Comparison of ENCODE assay signal across 10 mouse cellular contexts in the genomic region with DNA sequence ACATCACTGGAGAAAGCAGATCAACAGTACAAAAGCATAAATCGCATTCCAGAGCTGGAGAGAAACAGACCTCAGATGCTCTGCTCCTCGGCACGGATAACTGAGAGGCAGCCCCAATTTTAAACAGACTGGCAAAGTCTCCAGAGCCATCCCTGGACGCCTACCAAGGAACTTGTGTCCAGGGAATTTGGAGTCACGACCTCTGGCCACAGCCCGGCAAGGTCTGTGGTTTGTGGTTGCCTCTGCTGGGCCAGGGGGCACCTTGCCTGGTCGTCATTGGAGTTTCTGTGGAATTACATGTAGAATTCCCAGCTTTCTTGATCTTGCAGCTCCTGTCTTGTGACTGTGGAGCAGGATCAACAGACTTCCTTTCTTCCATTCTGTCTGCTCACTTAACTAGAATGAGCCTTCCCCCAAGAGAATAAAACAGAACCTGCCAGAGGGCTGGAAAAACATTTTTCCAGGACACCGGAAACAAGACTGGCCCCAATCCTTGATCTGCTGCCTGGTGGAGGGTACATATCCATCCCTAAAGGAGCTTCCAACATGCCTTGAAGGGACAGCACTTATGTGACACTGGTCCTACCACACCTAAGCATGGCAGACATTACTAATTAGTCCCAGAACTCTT. TPM values are rescaled to one million over a fixed set of nuclear protein-coding genes. Genes with fewer than 3 reads are reported as not detected.
A peak's percentile ranks its signal among the peaks of the same experiment; 100 is the strongest.
DNase-seq lines count a peak whose midpoint lies in the region; ATAC-seq lines count a peak whose summit lies in the region.
"Had no signal": no experiment of that assay in that cellular context is flagged by ENCODE, and none has a peak within 500 bp of the region (broad histone marks: within the 10 kb centered on the region; RNA-seq: fewer than 3 reads in every experiment).

No protein-coding gene starts in this region.

- no peaks in the 10 kb centered on the region for H3K36me3 ChIP-seq in forebrain, embryonic 13.5 days (ENCODE audit: poor library complexity, severe bottlenecking)
- H3K36me3 ChIP-seq in forebrain, embryonic 11.5 days (ENCODE audit: control insufficient read depth, insufficient read depth, low read length), result no peaks in the 10 kb centered on the region
- H3K36me3 ChIP-seq in limb, embryonic 12.5 days, result no peaks in the 10 kb centered on the region
- H3K36me3 ChIP-seq in limb, embryonic 10.5 days, result no peaks in the 10 kb centered on the region
- no peaks in the 10 kb centered on the region for H3K36me3 ChIP-seq in neural tube, embryonic 15.5 days

- 46% methylated on average over 8 of the region's 8 CpGs for WGBS in forebrain, embryonic 13.5 days
- 45% methylated on average over 8 of the region's 8 CpGs for WGBS in forebrain, embryonic 11.5 days
- WGBS in limb, embryonic 12.5 days, result 55% methylated on average over 8 of the region's 8 CpGs
- 53% methylated on average over 8 of the region's 8 CpGs for WGBS in limb, embryonic 10.5 days
- 62% methylated on average over 8 of the region's 8 CpGs for WGBS in neural tube, embryonic 15.5 days

- peaks cover 36% of the 10 kb centered on the region for H3K4me1 ChIP-seq in forebrain, embryonic 13.5 days
- H3K4me1 ChIP-seq in forebrain, embryonic 11.5 days (replicated peaks; ENCODE audit: control insufficient read depth, insufficient read depth, low read length), result peaks cover 21% of the 10 kb centered on the region
- H3K4me1 ChIP-seq in limb, embryonic 12.5 days (replicated peaks), result peaks cover 39% of the 10 kb centered on the region
- peaks cover 22% of the 10 kb centered on the region for H3K4me1 ChIP-seq in limb, embryonic 10.5 days
- peaks cover 34% of the 10 kb centered on the region for H3K4me1 ChIP-seq in neural tube, embryonic 15.5 days

- peak overlapping the region; percentile 54 for H3K4me2 ChIP-seq in forebrain, embryonic 13.5 days
- H3K4me2 ChIP-seq in forebrain, embryonic 11.5 days (ENCODE audit: low read depth, low read length, severe bottlenecking), result no peak overlapping the region
- no peak overlapping the region for H3K4me2 ChIP-seq in limb, embryonic 12.5 days
- peak overlapping the region; percentile 45; the same call in 1 of the 2 replicates for H3K4me2 ChIP-seq in neural tube, embryonic 15.5 days

- H3K9me3 ChIP-seq in forebrain, embryonic 13.5 days (replicated peaks), result no peaks in the 10 kb centered on the region
- H3K9me3 ChIP-seq in forebrain, embryonic 11.5 days (ENCODE audit: control insufficient read depth, low read length), result no peaks in the 10 kb centered on the region
- no peaks in the 10 kb centered on the region for H3K9me3 ChIP-seq in limb, embryonic 12.5 days
- H3K9me3 ChIP-seq in limb, embryonic 10.5 days (replicated peaks), result no peaks in the 10 kb centered on the region
- no peaks in the 10 kb centered on the region for H3K9me3 ChIP-seq in neural tube, embryonic 15.5 days (replicated peaks)

- H3K4me3 ChIP-seq in forebrain, embryonic 13.5 days, result no peak overlapping the region
- no peak overlapping the region for H3K4me3 ChIP-seq in forebrain, embryonic 11.5 days (ENCODE audit: low read depth, low read length)
- H3K4me3 ChIP-seq in limb, embryonic 12.5 days (replicated peaks), result no peak overlapping the region
- no peak overlapping the region for H3K4me3 ChIP-seq in limb, embryonic 10.5 days
- H3K4me3 ChIP-seq in neural tube, embryonic 15.5 days (replicated peaks), result no peak overlapping the region
- H3K4me3 ChIP-seq: erythroblast, embryonic 14.5 days had no signal

- ATAC-seq in forebrain, embryonic 13.5 days, result no peak
- no peak for ATAC-seq in forebrain, embryonic 11.5 days (replicated peaks; ENCODE audit: low FRiP score)
- no peak for ATAC-seq in limb, embryonic 12.5 days (ENCODE audit: insufficient number of reproducible peaks, insufficient read depth, low FRiP score, low TSS enrichment, low read depth)
- no peak for ATAC-seq in neural tube, embryonic 15.5 days (ENCODE audit: low FRiP score)

- H3K9ac ChIP-seq in forebrain, embryonic 13.5 days, result 0 out of 2 replicates have a peak overlapping the region, but pooled peaks have one; percentile 40
- H3K9ac ChIP-seq in forebrain, embryonic 11.5 days (ENCODE audit: low read length), result no peak overlapping the region
- H3K9ac ChIP-seq in limb, embryonic 12.5 days (replicated peaks), result no peak overlapping the region
- H3K9ac ChIP-seq in neural tube, embryonic 15.5 days (replicated peaks), result no peak overlapping the region

- H3K27me3 ChIP-seq in forebrain, embryonic 13.5 days, result 0 out of 2 replicates have a peak, but pooled peaks cover 18% of the 10 kb centered on the region
- H3K27me3 ChIP-seq in forebrain, embryonic 11.5 days (ENCODE audit: control insufficient read depth, insufficient read depth, low read length), result no peaks in the 10 kb centered on the region; the same call in 1 of the 2 replicates
- H3K27me3 ChIP-seq in limb, embryonic 12.5 days, result no peaks in the 10 kb centered on the region
- peaks cover 30% of the 10 kb centered on the region for H3K27me3 ChIP-seq in limb, embryonic 10.5 days (ENCODE audit: low read depth, poor library complexity, severe bottlenecking)
- H3K27me3 ChIP-seq in neural tube, embryonic 15.5 days (replicated peaks), result no peaks in the 10 kb centered on the region

- DNase-seq in forebrain, embryonic 11.5 days (ENCODE audit: low spot score), result no peak
- DNase-seq in limb, embryonic 10.5 days (ENCODE audit: low spot score), result no peak
- peak; percentile 75 for DNase-seq in kidney, adult 9 months
- DNase-seq in layer of hippocampus, adult 18-20 months (ENCODE audit: low spot score in 2 of 2), result no peak
- no peak for DNase-seq in thymus, postnatal 10 days (ENCODE audit: low spot score in 2 of 2)
- DNase-seq: cerebellum, adult 11-12 months had no signal

- 0 out of 2 replicates have a peak overlapping the region, but pooled peaks have one; percentile 80 for H3K27ac ChIP-seq in forebrain, embryonic 13.5 days
- H3K27ac ChIP-seq in forebrain, embryonic 11.5 days (ENCODE audit: low read depth, low read length), result no peak overlapping the region
- 0 out of 2 replicates have a peak overlapping the region, but pooled peaks have one; percentile 7 for H3K27ac ChIP-seq in limb, embryonic 12.5 days
- no peak overlapping the region for H3K27ac ChIP-seq in limb, embryonic 10.5 days
- H3K27ac ChIP-seq in neural tube, embryonic 15.5 days (replicated peaks), result 0 out of 2 replicates have a peak overlapping the region, but pooled peaks have one; percentile 79

RNA-seq across cellular contexts. Expression of a gene that starts 19.1 kb away (rescaled TPM):
- 2.0 and 2.7 TPM in 2 replicates for polyA plus RNA-seq in forebrain, embryonic 13.5 days (2015; fragmentation: Nextera tagmentation; extraction: Ambion mirVana)
- 1.2 and 2.2 TPM in 2 replicates for polyA plus RNA-seq in forebrain, embryonic 11.5 days (2014; fragmentation: Nextera tagmentation; extraction: Ambion mirVana)
- polyA plus RNA-seq in limb, embryonic 12.5 days (2016; fragmentation: Nextera tagmentation; extraction: Ambion mirVana), result 0.41 and 0.49 TPM in 2 replicates
- polyA plus RNA-seq in limb, embryonic 10.5 days (2016; fragmentation: Nextera tagmentation; extraction: Ambion mirVana), result 0.21 and 0.29 TPM in 2 replicates
- polyA plus RNA-seq in neural tube, embryonic 15.5 days (2015; fragmentation: Nextera tagmentation; extraction: Ambion mirVana), result 2.6 and 3.2 TPM in 2 replicates
- 100 to 1,000 TPM in 1 of 2 experiments, 10 to 100 TPM in 1; 96.0 to 105 TPM for total RNA-seq in layer of hippocampus, adult 18-20 months (2021)

Comparison
In these comparisons a context has a peak if more than half of its experiments do, and no peak if none do; other contexts are left out.
1. H3K27ac ChIP-seq: peak in forebrain, embryonic 13.5 days (single experiment), limb, embryonic 12.5 days (single experiment) and neural tube, embryonic 15.5 days (single experiment); none in forebrain, embryonic 11.5 days (single experiment) and limb, embryonic 10.5 days (single experiment).
2. H3K4me2 ChIP-seq: peak in forebrain, embryonic 13.5 days (single experiment) and neural tube, embryonic 15.5 days (single experiment); none in forebrain, embryonic 11.5 days (single experiment) and limb, embryonic 12.5 days (single experiment).